1 mouse cellular context compared by ENCODE assay signal in genomic region chr17:65556798-65557197, GRCm38 (mm10).
TF ChIP-seq lines count a peak whose summit lies in the region.

No protein-coding gene starts in this region.

TF ChIP-seq in MEL, 35 proteins besides CTCF, POLR2A, EP300 and RAD21 (continued from another document):
- TF ChIP-seq MYB (IDR thresholded peaks at IDR 0.05; ENCODE audit: low read depth, low read length) (no peak), USF1 (IDR thresholded peaks at IDR 0.05; ENCODE audit: low read depth, low read length) (no peak), HCFC1 (IDR thresholded peaks at IDR 0.05; ENCODE audit: low read depth, low read length) (no peak), TBP (IDR thresholded peaks at IDR 0.05; ENCODE audit: low read depth, low read length) (no peak), ZMIZ1 (IDR thresholded peaks at IDR 0.05; ENCODE audit: low read depth, low read length) (no peak), ELF1 (IDR thresholded peaks at IDR 0.05; ENCODE audit: low read depth, low read length) (no peak), GABPA (IDR thresholded peaks at IDR 0.05; ENCODE audit: low read depth, low read length) (no peak), POLR2AphosphoS5 (IDR thresholded peaks at IDR 0.05; ENCODE audit: borderline replicate concordance, low read depth, low read length) (no peak), TCF12 (IDR thresholded peaks at IDR 0.05; ENCODE audit: low read depth, low read length) (no peak)
